Mouse (Mus musculus) liver, embryonic 11.5 days (tissue): ENCODE results near the gene Kit. TPM values are rescaled to one million over a fixed set of nuclear protein-coding genes. Genes with fewer than 3 reads are reported as not detected.

Experiments used
- ATAC-seq: fragments of 200-750 bp; cut with Nextera tagmentation; replicated peaks from 2 replicates; pipeline ENCODE4 v1.8.0; 2017; ENCODE audit warnings: moderate number of reproducible peaks, mild to moderate bottlenecking, moderate TSS enrichment, moderate library complexity; ENCODE audit not compliant: low FRiP score
- DNase-seq: peaks from one replicate; pipeline ENCODE4 v3.0.0-alpha.2; 2017; ENCODE audit warnings: low spot score
- H3K27ac ChIP-seq: fragments of 300-500 bp; sonication (generic); 2 replicates; pipeline ENCODE4 v1.5.1; 2014; ENCODE audit warnings: mild to moderate bottlenecking, low read depth, low read length, control low read depth
- H3K27me3 ChIP-seq: fragments of 300-500 bp; sonication (generic); replicated peaks from 2 replicates; pipeline ENCODE4 v1.6.1; 2014; ENCODE audit warnings: low read length, mixed read lengths; ENCODE audit not compliant: control insufficient read depth, insufficient read depth
- H3K36me3 ChIP-seq: fragments of 300-500 bp; sonication (generic); 2 replicates; pipeline ENCODE4 v1.6.1; 2014; ENCODE audit warnings: mild to moderate bottlenecking, low read length, moderate library complexity, mixed read lengths; ENCODE audit not compliant: control insufficient read depth, insufficient read depth
- H3K4me1 ChIP-seq: fragments of 300-500 bp; sonication (generic); replicated peaks from 2 replicates; pipeline ENCODE4 v1.6.1; 2014; ENCODE audit warnings: low read length, mixed read lengths; ENCODE audit not compliant: control insufficient read depth, insufficient read depth
- H3K4me2 ChIP-seq: fragments of 300-500 bp; sonication (generic); 2 replicates; pipeline ENCODE4 v1.6.1; 2014; ENCODE audit warnings: mild to moderate bottlenecking, control low read depth, moderate library complexity
- H3K4me3 ChIP-seq: fragments of 300-500 bp; sonication (generic); 2 replicates; pipeline ENCODE4 v1.5.1; 2014; ENCODE audit warnings: low read depth, low read length, control low read depth
- H3K9ac ChIP-seq: fragments of 300-500 bp; sonication (generic); 2 replicates; pipeline ENCODE4 v1.6.1; 2014; ENCODE audit warnings: low read depth, low read length, control low read depth
- H3K9me3 ChIP-seq: fragments of 300-500 bp; sonication (generic); 2 replicates; pipeline ENCODE4 v1.6.1; 2016; ENCODE audit warnings: low read length, inconsistent platforms, mixed read lengths; ENCODE audit not compliant: control insufficient read depth
- WGBS: fragments of 180-500 bp; shearing (Covaris S2); extraction: QIAGEN DNeasy Blood & Tissue Kit; methylation state at CpG from one replicate; pipeline ENCODE4 v1.1.7; 2014; 5-methylcytosine and 5-hydroxymethylcytosine counted together
- polyA plus RNA-seq: library from polyadenylated mRNA; unstranded; fragments of >200 nt; fragmentation: Nextera tagmentation; extraction: Ambion mirVana; gene quantifications from 2 replicates; pipeline ENCODE4 v1.2.1, GENCODE M21; 2014

Gene Kit
- polyA plus RNA-seq, 1 experiment from 2014 or later: 54.8 TPM

DNA sequence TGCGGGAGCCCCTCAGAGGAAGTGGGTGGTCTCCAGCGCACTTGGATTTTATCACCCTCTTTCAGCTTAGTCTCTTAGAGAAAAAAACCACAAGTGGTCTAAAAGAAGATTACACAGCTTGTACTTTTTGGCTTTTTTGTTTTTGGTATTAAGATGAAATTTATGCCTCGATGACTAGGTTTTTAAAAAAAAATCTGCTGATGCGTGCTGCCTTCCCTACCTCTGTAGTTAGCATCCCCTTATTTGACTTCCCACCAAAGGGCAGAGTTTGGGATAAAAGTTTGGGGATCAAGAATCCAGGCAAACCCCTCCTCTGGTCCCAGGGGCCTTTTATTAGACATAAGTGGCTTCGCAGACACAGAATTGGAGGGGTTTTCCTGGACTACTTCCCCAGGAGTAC is 4.5 kb downstream of the Kit start:
- H3K27ac ChIP-seq: peak overlapping the region; percentile 45; the same call in 1 of the 2 replicates
- no peak for DNase-seq
- no peaks in the 10 kb centered on the region for H3K27me3 ChIP-seq
- H3K4me1 ChIP-seq: peaks cover 57% of the 10 kb centered on the region
- 35% methylated on average over 5 of the region's 5 CpGs for WGBS
- no peaks in the 10 kb centered on the region for H3K9me3 ChIP-seq
- peak overlapping the region; percentile 98 for H3K4me2 ChIP-seq
- H3K4me3 ChIP-seq: peak overlapping the region; percentile 84; the same call in 1 of the 2 replicates
- H3K9ac ChIP-seq: no peak overlapping the region
- no peaks in the 10 kb centered on the region for H3K36me3 ChIP-seq
- no peak for ATAC-seq

DNA sequence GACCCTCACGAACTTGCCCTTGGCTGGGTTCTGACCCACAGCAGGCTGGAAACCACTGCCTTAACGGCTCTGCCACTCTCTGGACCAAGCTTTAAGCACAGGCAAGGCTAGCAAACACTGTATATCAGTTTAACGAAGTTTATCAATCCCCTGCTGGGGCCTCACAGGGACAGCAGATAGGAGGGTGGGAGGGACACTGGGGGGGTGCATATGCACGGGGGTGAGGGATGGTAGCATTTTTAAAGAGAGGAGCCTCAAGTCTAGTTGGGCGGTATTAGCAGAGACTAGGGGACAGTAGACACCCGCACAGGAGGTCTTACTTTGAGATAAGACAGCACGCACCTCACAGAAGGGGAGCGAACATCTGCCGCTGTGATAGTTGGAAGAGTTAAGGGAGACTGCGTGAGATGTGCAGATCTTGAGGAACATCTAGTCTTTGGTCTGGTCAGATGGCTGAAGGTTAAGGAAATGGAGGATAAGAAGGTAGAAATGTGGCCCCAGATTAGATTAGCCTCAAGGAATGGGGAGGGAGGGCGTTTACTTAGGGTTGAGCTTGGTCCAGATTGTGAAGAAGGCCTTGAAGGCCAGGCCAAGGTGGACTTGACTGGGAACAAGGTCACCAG is 5.0 kb downstream of the Kit start:
- ATAC-seq: peak; percentile 65
- H3K4me1 ChIP-seq: peaks cover 57% of the 10 kb centered on the region

DNA sequence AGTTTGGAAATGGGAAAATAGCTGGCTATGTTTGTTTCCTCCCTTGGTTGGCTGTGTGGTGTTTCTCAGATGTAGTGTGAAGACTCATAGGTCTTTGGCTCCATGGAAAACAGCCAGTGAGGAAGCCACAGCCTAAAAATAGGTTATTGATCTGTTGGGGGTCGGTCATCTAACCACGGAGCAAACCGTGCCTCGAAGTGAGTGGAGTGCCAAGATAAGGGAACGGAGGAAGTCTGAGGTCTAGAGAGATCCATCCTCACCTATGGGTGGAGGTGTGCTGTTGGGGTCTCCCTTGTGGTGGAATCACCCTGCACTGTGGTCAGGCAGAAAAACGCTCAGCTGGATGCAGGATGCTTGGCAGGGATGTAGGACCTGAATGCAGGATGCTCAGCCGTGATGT is 7.2 kb downstream of the Kit start:
- H3K4me2 ChIP-seq: peak overlapping the region; percentile 36
- no peak overlapping the region for H3K27ac ChIP-seq
- H3K9me3 ChIP-seq: no peaks in the 10 kb centered on the region
- no peak for DNase-seq
- no peaks in the 10 kb centered on the region for H3K36me3 ChIP-seq
- no peak overlapping the region for H3K4me3 ChIP-seq
- WGBS: 38% methylated on average over 7 of the region's 7 CpGs
- no peak for ATAC-seq
- H3K9ac ChIP-seq: no peak overlapping the region
- no peaks in the 10 kb centered on the region for H3K27me3 ChIP-seq
- peaks cover 45% of the 10 kb centered on the region for H3K4me1 ChIP-seq

More for the DNA sequence above, 5.0 kb downstream of the Kit start:
- H3K27ac ChIP-seq: no peak overlapping the region
- H3K4me2 ChIP-seq: peak overlapping the region; percentile 98
- H3K27me3 ChIP-seq: no peaks in the 10 kb centered on the region
- H3K9me3 ChIP-seq: no peaks in the 10 kb centered on the region
- H3K4me3 ChIP-seq: peak overlapping the region; percentile 3; the same call in 1 of the 2 replicates
- H3K9ac ChIP-seq: no peak overlapping the region
- no peaks in the 10 kb centered on the region for H3K36me3 ChIP-seq
- 31% methylated on average over 11 of the region's 11 CpGs for WGBS
- DNase-seq: no peak

DNA sequence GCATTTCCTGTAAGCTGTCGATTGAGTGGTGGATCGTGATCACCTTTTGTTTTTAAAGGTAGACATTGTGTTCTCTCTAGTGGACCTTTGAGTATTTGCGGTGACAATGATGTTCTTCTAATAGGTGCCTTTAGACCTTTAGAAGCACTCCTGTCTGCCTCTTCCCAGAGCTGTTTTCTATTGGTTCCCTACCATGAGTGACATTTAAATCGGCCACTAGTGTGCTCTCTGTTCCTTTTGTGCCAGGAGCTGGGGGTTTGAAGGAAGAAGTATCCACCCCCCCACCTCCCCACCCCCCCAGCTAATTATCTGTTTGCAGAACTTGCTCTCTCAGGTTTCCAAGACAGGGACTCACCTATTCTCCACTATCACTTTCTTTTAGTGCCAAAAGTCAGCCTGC is 13.1 kb downstream of the Kit start:
- no peaks in the 10 kb centered on the region for H3K27me3 ChIP-seq
- H3K4me3 ChIP-seq: no peak overlapping the region
- H3K4me2 ChIP-seq: no peak overlapping the region
- no peak overlapping the region for H3K9ac ChIP-seq
- no peaks in the 10 kb centered on the region; the same call in 1 of the 2 replicates for H3K4me1 ChIP-seq
- ATAC-seq (no peak), DNase-seq (no peak)
- 81% methylated on average over 4 of the region's 4 CpGs for WGBS
- H3K9me3 ChIP-seq: no peaks in the 10 kb centered on the region
- no peaks in the 10 kb centered on the region for H3K36me3 ChIP-seq
- H3K27ac ChIP-seq: no peak overlapping the region

DNA sequence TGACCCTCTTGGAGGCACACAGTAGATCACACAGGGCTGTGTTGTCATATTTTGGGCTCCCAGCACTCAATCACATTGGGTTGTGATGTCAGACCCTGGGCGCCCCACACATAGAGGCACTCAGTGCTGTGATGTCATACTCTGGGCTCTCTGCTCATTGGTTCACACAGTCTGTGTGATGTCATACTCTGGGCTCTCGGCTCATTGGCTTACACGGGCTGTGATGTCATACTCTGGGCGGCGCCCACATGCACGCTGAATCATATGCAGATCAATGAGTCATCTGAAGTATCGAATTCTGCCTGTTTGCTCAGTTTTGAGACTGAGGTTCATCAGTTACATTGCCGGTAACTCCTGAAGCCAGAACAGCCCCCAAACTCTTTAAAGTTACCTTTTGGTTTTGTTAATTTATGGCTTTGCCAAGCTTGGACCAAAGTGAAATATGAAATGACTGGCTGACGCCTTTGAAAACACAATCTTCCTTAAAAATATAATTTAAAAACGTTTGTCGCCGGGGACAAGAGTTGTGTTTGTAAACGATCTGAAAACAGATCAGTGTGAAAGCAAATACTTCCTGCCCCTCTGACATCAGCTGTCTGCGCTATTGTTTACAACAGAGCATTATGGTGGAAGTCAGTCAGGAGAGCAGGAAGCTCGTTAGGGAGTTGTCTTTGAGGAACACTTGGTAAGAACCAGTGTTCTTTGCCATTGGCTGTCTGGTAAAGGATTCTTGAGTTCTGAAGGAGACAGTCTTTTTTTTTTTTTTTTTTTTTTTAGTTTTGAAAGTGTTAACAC is 15.0 kb downstream of the Kit start:
- Histone ChIP-seq H3K4me1 (no peaks in the 10 kb centered on the region), H3K27me3 (no peaks in the 10 kb centered on the region), H3K4me3 (no peak overlapping the region), H3K27ac (no peak overlapping the region), H3K9ac (no peak overlapping the region), H3K9me3 (no peaks in the 10 kb centered on the region), H3K4me2 (no peak overlapping the region), H3K36me3 (no peaks in the 10 kb centered on the region)
- ATAC-seq: no peak; the same call in 1 of the 2 replicates
- no peak for DNase-seq
- WGBS: 76% methylated on average over 15 of the region's 15 CpGs

DNA sequence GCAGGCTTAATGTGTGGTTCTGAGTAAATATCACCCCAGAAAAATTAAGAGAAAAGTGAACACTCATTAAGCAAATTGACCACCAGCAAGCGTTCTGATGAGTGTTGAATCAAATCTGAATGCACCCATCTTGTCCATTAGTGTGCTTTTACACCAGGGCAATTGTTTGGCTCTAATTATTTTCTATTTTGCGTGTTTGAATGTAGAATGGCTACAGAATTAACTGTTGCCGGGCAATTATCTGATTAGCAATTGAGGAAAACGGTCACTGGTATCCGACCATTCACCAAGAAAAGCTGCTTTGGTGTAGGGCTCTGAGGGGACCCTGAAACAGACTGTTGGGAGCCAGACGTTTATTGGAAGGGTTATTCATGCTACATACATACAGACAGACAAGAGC is 16.2 kb downstream of the Kit start:
- WGBS: 72% methylated on average over 6 of the region's 6 CpGs
- Histone ChIP-seq H3K4me1 (peaks cover 6% of the 10 kb centered on the region), H3K9ac (no peak overlapping the region), H3K4me2 (no peak overlapping the region), H3K36me3 (no peaks in the 10 kb centered on the region), H3K9me3 (no peaks in the 10 kb centered on the region), H3K4me3 (no peak overlapping the region), H3K27me3 (no peaks in the 10 kb centered on the region), H3K27ac (no peak overlapping the region)
- DNase-seq (no peak), ATAC-seq (no peak)

DNA sequence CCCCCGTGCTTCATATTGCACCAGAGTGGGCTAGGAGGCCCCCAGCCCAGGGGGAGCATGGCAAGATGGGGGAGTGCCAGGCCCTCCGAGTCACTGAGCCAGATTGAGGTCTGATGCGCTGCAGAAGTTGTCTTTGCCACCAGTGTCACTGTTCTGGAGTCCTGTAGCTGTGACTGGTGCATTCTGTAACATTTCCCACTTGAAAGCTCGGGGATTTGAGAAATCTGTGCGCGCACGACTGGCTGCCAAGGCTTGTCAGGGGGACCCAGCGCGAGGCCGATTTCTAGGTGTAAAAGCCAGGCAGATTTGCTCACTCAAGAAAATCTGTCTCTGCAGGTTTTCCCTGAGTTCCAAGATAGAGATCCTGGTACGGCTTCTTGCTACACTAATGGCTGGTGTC is 16.9 kb downstream of the Kit start:
- ATAC-seq (no peak), DNase-seq (no peak)
- no peak overlapping the region for H3K4me2 ChIP-seq
- no peak overlapping the region for H3K4me3 ChIP-seq
- no peaks in the 10 kb centered on the region for H3K27me3 ChIP-seq
- WGBS: 82% methylated on average over 11 of the region's 11 CpGs
- no peaks in the 10 kb centered on the region for H3K9me3 ChIP-seq
- no peaks in the 10 kb centered on the region for H3K36me3 ChIP-seq
- H3K9ac ChIP-seq: no peak overlapping the region
- peaks cover 10% of the 10 kb centered on the region for H3K4me1 ChIP-seq
- no peak overlapping the region for H3K27ac ChIP-seq

DNA sequence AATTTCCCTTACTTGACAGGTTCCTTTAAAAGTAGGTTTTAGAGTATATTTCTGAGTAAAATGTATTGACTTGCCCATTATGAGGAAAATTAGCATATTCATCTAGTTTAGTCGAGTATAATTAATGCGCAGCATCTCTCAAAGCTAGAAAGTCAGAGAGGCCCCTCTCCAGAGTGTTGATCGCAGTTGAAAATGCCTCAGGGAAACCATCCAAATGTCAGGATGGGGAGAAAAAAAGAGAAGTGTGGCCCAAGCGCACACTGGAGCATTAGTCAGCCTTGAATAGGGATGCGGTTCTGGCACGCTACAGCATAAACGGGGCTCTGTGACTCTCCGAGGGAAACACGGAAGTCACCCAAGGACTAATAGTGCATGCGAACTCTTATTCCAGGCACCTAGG is 20.6 kb downstream of the Kit start:
- WGBS: 91% methylated on average over 10 of the region's 10 CpGs
- Histone ChIP-seq H3K4me1 (peaks cover 29% of the 10 kb centered on the region), H3K4me2 (no peak overlapping the region), H3K27ac (no peak overlapping the region), H3K9ac (no peak overlapping the region), H3K4me3 (no peak overlapping the region), H3K9me3 (no peaks in the 10 kb centered on the region), H3K27me3 (no peaks in the 10 kb centered on the region), H3K36me3 (no peaks in the 10 kb centered on the region)
- ATAC-seq (no peak), DNase-seq (no peak)

DNA sequence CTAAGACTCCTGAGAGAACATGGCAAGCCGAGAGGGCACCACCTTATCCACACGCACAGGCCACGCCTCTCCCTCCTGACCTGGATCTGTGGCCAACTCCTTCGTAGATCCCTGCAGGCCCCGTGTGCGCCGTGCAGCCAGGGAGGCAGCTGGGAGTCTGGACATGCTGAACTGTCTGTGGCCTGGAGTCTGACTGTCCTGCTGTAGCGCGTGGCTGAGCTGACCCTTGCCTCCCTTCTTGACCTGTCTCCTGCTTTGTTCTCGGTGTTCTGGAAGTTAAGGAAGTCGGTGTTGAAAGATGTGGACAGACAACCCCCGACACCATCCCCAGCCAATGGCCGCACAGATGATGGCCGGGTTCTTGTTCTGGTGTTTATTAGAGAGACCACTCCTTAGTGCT is 21.5 kb downstream of the Kit start:
- H3K9me3 ChIP-seq: no peaks in the 10 kb centered on the region
- no peaks in the 10 kb centered on the region for H3K27me3 ChIP-seq
- 55% methylated on average over 14 of the region's 14 CpGs for WGBS
- H3K4me1 ChIP-seq: peaks cover 34% of the 10 kb centered on the region
- H3K4me2 ChIP-seq: no peak overlapping the region
- H3K27ac ChIP-seq: no peak overlapping the region
- no peak overlapping the region for H3K4me3 ChIP-seq
- H3K9ac ChIP-seq: no peak overlapping the region
- no peak for DNase-seq
- ATAC-seq: no peak
- H3K36me3 ChIP-seq: no peaks in the 10 kb centered on the region
